Mouse (Mus musculus) spleen, postnatal 4 days (tissue): ENCODE data around the gene Prkca.
A peak's percentile ranks its signal among the peaks of the same experiment; 100 is the strongest.

Experiments
- DNase-seq, 2 experiments: peaks; one replicate each; pipeline ENCODE4 v3.0.0; 2022; ENCODE audit warnings: low spot score in 2 of 2

Gene Prkca

GRCm38 (mm10) chr11:108343789-108344462 is at the start of gene Prkca:
Gene Prkca (minus strand): TSS chr11:108343928.
- peak; percentile 82 to 92 for DNase-seq

GRCm38 (mm10) chr11:108385666-108386024 is 41.9 kb upstream of the Prkca start:
- no peak for DNase-seq

DNA sequence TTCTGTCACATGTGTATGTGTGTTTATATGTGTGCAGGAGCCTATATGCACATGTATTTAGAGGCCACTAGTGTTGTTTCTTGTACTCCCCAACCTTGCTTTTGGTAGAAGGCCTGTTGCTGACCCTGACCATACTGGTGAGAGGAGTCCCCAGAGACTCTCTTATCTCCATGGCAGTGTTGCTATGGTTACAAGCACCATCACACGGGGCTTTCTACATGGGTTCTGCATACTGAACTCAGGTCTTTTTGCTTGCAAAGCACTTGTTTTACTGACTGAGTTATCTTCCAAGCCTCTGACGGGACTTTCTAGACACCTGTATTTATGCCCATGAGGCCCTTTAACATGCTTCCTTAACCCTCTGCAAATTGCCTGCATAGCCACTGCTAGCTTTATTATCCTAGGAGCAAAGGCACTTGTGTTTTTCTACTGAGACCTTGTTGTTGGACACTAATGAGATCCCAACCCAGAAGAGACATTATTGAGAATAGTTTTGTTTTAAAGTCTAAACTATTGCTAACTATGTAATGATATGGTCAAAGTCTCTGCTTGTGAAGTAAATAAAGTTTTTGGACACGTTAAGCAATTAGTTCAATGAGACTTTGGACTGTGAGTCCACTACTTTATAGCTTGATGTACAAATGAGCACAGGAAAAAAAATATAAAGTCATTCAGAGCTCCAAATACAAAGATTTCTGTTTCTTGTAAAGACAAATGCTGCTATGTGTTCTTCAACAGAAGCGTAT is 41.4 kb upstream of the Prkca start:
- no peak for DNase-seq

DNA sequence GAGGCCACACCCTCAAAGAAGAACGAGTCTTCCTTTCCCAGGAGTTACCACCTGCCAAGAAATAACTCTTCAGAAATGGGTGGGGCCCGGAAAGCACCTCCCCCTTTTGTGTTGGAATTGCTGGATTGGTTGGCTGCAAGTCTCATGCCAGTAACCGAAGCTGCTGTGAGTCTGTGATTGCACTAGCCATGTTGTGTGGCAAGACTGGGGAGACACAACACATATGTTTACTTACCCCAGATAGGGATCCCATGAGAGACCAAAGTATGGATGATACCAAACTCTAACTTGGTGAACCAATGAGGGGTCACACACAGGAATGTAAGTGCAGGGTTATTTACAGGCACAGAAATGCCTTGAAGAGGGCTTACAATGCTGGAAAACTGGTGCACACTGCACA is 38.9 kb upstream of the Prkca start:
- DNase-seq: no peak

DNA sequence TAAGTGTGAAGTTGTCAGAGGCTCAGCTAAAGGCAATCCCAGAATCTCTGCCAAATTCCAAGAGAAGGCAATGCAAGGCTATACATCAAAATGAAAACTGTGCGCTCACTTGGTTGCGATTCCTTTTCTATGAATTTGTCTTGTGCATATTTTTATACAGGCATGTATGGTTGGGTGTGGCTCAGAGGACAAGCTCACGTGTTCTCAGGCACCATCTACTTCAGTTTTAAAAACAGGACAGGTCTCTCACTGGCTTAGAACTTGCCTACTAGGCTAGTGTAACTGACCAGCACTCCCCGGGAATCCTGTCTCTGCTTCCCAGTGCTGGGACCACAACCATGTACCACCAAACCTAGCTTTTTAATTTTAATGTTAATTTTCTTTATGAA is 34.6 kb upstream of the Prkca start:
- DNase-seq: peak in 1 of 2 experiments; percentile 29

- DNase-seq: peak; percentile 54 to 80
Measured at GRCm38 (mm10) chr11:108377680-108378362, 34.1 kb upstream of the Prkca start.

DNA sequence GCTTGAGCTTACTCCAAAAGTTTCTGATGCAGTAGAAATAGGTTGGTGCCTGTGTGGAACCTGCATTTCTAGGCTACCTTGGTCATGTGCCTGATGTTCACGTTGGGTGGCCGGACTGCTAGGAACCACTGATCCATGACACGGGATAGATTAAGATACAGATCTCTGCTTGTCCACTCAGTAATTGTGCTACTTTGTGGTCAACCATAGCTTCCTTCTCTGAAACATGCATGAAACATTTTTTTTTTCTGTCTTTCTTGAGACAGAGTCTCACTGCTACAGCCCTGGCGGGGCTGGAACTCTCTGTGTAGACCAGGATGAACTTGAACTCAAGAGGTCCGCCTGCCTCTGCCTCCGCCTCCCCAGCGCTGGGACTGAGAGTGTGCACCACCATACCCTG is 33.1 kb upstream of the Prkca start:
- no peak for DNase-seq

- DNase-seq: no peak
Measured at GRCm38 (mm10) chr11:108367046-108367445, 23.3 kb upstream of the Prkca start.

DNA sequence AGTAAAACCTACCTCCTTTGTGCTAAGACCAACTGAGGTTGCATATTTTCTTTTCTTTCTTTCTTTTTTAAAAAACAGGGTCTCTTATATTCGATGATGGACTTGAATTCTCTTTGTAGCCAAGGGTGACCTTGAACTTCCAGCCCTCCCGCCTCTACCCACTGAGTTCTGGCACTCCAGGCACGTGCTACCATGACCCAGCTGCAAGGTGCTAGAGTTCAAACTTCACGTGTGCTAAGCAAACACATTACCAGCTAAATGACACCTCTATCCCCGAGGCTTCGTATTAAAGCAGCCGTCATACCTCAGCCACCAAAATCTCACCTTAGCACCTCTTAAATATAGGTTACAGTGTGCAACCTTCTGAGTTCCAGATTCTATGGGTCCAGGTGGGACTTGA is 21.9 kb upstream of the Prkca start:
- no peak for DNase-seq

DNA sequence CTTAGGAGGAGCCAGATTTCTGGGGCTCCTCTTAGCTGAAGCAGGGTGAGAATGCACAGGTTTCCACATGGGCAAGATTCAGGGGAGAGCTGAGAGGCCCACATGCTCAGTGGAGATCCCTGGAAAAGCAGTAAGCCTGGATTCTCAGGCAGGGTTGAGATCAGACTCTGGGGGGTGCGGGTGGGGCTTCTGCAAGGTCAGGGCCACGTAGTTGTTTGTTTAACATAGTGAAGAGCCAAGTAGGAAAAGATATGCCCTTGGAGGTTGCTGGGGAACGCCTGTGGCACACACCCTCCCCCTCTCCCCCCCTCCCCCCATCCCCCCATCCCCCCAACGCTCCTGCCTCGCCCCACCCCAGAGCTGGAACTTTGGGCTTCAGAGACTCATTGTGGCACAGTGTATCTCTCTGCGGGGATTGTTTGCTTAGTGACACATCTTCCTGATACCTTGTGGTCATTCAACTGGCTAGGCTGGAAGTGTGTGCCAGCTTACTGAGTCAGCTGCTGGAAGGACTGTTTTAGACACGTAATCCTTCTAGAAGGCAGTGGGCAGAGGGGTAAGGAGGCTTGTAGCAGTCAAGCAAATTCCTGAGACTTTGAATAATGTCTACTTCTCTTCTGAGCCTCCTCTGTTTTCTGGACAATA is 21.3 kb upstream of the Prkca start:
- no peak for DNase-seq

- DNase-seq: no peak
Measured at GRCm38 (mm10) chr11:108363991-108364390, 20.3 kb upstream of the Prkca start.

DNA sequence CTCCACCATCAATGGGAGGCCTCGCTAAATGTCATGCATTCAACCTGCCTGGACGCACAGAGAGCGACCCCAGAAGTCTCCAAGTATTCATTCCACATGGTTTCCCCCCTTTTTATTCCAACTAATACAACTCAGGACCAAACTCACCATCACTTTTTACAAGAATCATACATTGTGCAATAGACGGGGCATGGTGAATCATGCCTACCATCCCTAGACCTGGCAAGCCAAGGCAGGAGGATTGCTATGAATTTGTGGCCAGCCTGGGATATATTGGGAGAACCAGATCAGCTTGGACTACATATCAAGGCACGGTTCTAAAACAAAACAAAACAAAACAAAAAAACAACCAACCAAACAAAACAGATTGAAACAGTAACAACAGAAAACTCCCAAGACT is 19.2 kb upstream of the Prkca start:
- DNase-seq: no peak

DNA sequence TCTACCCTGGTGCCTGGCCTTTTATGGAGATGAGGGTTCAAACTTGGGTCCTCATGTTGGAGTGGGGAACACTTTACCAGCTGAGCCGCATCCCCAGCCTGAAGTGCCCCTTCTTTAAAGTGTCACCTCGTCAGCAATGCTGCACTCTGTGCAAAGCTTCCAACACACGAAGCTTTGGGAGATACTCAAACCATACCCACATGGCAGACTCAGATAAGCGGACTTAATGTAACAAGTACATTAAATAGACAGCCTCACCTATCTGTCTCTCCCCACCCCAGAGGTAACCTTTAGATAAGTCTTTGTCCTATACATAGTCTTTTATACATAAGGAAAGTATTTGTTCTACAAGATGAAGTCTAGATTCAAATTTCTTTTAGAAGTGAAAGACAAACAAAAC is 17.3 kb upstream of the Prkca start:
- no peak for DNase-seq

GRCm38 (mm10) chr11:108358911-108359310 is 15.2 kb upstream of the Prkca start:
- no peak for DNase-seq

- no peak for DNase-seq
Measured at GRCm38 (mm10) chr11:108356020-108356419, 12.3 kb upstream of the Prkca start.

DNA sequence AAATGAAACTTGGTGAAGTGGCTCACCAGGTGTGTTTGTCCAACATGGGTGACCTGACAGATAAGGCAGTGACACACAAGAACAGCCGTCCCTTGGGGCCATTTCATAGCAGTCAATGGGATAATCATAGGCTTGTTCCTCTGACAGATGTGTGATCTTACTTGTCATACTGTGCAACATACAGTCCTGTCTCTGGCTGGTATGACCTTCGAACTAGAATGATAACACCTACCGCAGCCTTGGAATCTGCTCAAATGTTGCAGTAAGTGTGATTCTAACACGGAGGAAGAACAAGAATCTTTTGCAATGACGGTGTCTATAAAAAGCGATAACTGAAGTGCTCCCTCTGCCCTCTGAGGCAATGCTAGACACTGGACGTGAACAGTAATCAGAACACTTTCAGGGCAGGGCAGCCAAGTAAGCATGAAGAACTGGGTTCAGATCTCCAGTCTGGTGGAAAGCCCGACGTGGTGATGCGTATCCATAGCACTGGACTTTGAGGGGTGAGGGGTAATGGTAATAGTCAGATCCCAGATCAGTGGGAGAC is 9.2 kb upstream of the Prkca start:
- DNase-seq: no peak

DNA sequence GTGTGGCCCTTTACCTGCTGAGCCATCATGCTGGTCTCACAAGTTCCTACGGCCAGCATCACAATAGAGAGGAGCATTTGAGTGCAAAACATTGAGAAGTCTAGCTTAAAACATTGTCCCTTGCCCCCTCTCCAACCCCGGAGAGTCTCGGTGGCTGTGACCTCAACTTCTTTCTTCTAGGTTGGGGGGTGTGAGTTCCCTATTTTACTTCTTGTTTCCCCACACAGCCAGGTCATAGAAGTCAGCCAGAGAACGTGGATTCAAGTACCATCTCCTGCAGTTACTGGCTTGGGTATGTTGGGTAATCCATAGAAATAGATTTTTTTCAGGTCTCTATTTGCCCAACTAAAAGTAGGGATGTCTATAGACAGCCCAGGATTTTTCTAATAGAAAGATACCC is 7.1 kb upstream of the Prkca start:
- DNase-seq: no peak

- no peak for DNase-seq
Measured at GRCm38 (mm10) chr11:108345321-108345720, 1.6 kb upstream of the Prkca start.

GRCm38 (mm10) chr11:108344759-108345158 is 1.0 kb upstream of the Prkca start:
- no peak for DNase-seq

GRCm38 (mm10) chr11:108342781-108343768 is 653 bp downstream of the Prkca start, which contains the start of gene Apoh:
Gene Apoh (plus strand): TSS chr11:108343354.
- DNase-seq: peak; percentile 36 to 74

GRCm38 (mm10) chr11:108341783-108342182 is 1.9 kb downstream of the Prkca start:
- DNase-seq: no peak
